Mouse (Mus musculus): ENCODE data around the gene Slc35e3. TPM values are rescaled to one million over a fixed set of nuclear protein-coding genes. Genes with fewer than 3 reads are reported as not detected.

Gene Slc35e3
- polyA plus RNA-seq, 2 experiments, result 1.3 to 1.7 TPM

GRCm38 (mm10) chr10:117757796-117758342 lies 11.7 kb upstream of the Slc35e3 start:
- WGBS (ENCODE audit: insufficient replicate concordance), result 81% methylated on average over 7 of the region's 7 CpGs
- TF ChIP-seq EP300 (IDR thresholded peaks at IDR 0.05; ENCODE audit: low read depth) (no peak), CTCF (IDR thresholded peaks at IDR 0.05; ENCODE audit: low read depth) (no peak)
- Histone ChIP-seq H3K9ac (replicated peaks) (no peak overlapping the region), H3K27ac (no peak overlapping the region), H3K27me3 (ENCODE audit: control insufficient read depth, insufficient read depth, low read length) (no peaks in the 10 kb centered on the region), H3K4me1 (replicated peaks; ENCODE audit: control insufficient read depth in 2 of 2, insufficient read depth in 2 of 2, low read length in 1 of 2) (no peaks in the 10 kb centered on the region), H3K4me2 (ENCODE audit: low read depth) (no peak overlapping the region), H3K9me3 (ENCODE audit: control insufficient read depth, low read length) (no peaks in the 10 kb centered on the region), H3K36me3 (replicated peaks; ENCODE audit: control insufficient read depth, insufficient read depth, low read depth) (peaks cover 61% of the 10 kb centered on the region), H3K4me3 (ENCODE audit: insufficient read depth in 1 of 2, low read depth in 2 of 2, low read length in 2 of 2) (no peak overlapping the region)
- ATAC-seq (ENCODE audit: insufficient read depth), result no peak
- no peak for DNase-seq (ENCODE audit: low read depth in 3 of 3, low spot score in 3 of 3)

- Histone ChIP-seq H3K36me3 (replicated peaks; ENCODE audit: control insufficient read depth, insufficient read depth, low read depth) (peaks cover 58% of the 10 kb centered on the region), H3K27me3 (ENCODE audit: control insufficient read depth, insufficient read depth, low read length) (no peaks in the 10 kb centered on the region), H3K9ac (replicated peaks) (no peak overlapping the region), H3K4me3 (ENCODE audit: insufficient read depth in 1 of 2, low read depth in 2 of 2, low read length in 2 of 2) (no peak overlapping the region), H3K4me2 (ENCODE audit: low read depth) (no peak overlapping the region), H3K27ac (no peak overlapping the region), H3K4me1 (replicated peaks; ENCODE audit: control insufficient read depth in 2 of 2, insufficient read depth in 2 of 2, low read length in 1 of 2) (no peaks in the 10 kb centered on the region), H3K9me3 (ENCODE audit: control insufficient read depth, low read length) (no peaks in the 10 kb centered on the region)
- WGBS (ENCODE audit: insufficient replicate concordance), result 73% methylated on average over 1 of the region's 1 CpGs
- DNase-seq (ENCODE audit: low read depth in 3 of 3, low spot score in 3 of 3) (no peak), ATAC-seq (ENCODE audit: insufficient read depth) (no peak)
- TF ChIP-seq EP300 (IDR thresholded peaks at IDR 0.05; ENCODE audit: low read depth) (no peak), CTCF (IDR thresholded peaks at IDR 0.05; ENCODE audit: low read depth) (no peak)
Measured at GRCm38 (mm10) chr10:117757259-117757658, 11.1 kb upstream of the Slc35e3 start.

- Histone ChIP-seq H3K9me3 (ENCODE audit: control insufficient read depth, low read length) (no peaks in the 10 kb centered on the region), H3K4me1 (replicated peaks; ENCODE audit: control insufficient read depth in 2 of 2, insufficient read depth in 2 of 2, low read length in 1 of 2) (no peaks in the 10 kb centered on the region), H3K27ac (no peak overlapping the region), H3K4me2 (ENCODE audit: low read depth) (no peak overlapping the region), H3K27me3 (ENCODE audit: control insufficient read depth, insufficient read depth, low read length) (no peaks in the 10 kb centered on the region), H3K36me3 (replicated peaks; ENCODE audit: control insufficient read depth, insufficient read depth, low read depth) (peaks cover 58% of the 10 kb centered on the region), H3K9ac (replicated peaks) (no peak overlapping the region), H3K4me3 (ENCODE audit: insufficient read depth in 1 of 2, low read depth in 2 of 2, low read length in 2 of 2) (no peak overlapping the region)
- WGBS (ENCODE audit: insufficient replicate concordance), result 82% methylated on average over 5 of the region's 5 CpGs
- TF ChIP-seq EP300 (IDR thresholded peaks at IDR 0.05; ENCODE audit: low read depth) (no peak), CTCF (IDR thresholded peaks at IDR 0.05; ENCODE audit: low read depth) (no peak)
- no peak for DNase-seq (ENCODE audit: low read depth in 3 of 3, low spot score in 3 of 3)
- no peak for ATAC-seq (ENCODE audit: insufficient read depth)
Measured at GRCm38 (mm10) chr10:117756784-117757183, 10.6 kb upstream of the Slc35e3 start.

- Histone ChIP-seq H3K4me1 (replicated peaks; ENCODE audit: control insufficient read depth in 2 of 2, insufficient read depth in 2 of 2, low read length in 1 of 2) (no peaks in the 10 kb centered on the region), H3K9me3 (ENCODE audit: control insufficient read depth, low read length) (no peaks in the 10 kb centered on the region), H3K9ac (replicated peaks) (no peak overlapping the region), H3K4me2 (ENCODE audit: low read depth) (no peak overlapping the region), H3K27ac (no peak overlapping the region), H3K36me3 (replicated peaks; ENCODE audit: control insufficient read depth, insufficient read depth, low read depth) (peaks cover 58% of the 10 kb centered on the region), H3K4me3 (ENCODE audit: insufficient read depth in 1 of 2, low read depth in 2 of 2, low read length in 2 of 2) (no peak overlapping the region), H3K27me3 (ENCODE audit: control insufficient read depth, insufficient read depth, low read length) (no peaks in the 10 kb centered on the region)
- ATAC-seq (ENCODE audit: insufficient read depth) (no peak), DNase-seq (ENCODE audit: low read depth in 3 of 3, low spot score in 3 of 3) (no peak)
- WGBS (ENCODE audit: insufficient replicate concordance), result 66% methylated on average over 11 of the region's 11 CpGs
- TF ChIP-seq CTCF (IDR thresholded peaks at IDR 0.05; ENCODE audit: low read depth) (no peak), EP300 (IDR thresholded peaks at IDR 0.05; ENCODE audit: low read depth) (no peak)
Measured at GRCm38 (mm10) chr10:117755799-117756467, 9.8 kb upstream of the Slc35e3 start.

DNA sequence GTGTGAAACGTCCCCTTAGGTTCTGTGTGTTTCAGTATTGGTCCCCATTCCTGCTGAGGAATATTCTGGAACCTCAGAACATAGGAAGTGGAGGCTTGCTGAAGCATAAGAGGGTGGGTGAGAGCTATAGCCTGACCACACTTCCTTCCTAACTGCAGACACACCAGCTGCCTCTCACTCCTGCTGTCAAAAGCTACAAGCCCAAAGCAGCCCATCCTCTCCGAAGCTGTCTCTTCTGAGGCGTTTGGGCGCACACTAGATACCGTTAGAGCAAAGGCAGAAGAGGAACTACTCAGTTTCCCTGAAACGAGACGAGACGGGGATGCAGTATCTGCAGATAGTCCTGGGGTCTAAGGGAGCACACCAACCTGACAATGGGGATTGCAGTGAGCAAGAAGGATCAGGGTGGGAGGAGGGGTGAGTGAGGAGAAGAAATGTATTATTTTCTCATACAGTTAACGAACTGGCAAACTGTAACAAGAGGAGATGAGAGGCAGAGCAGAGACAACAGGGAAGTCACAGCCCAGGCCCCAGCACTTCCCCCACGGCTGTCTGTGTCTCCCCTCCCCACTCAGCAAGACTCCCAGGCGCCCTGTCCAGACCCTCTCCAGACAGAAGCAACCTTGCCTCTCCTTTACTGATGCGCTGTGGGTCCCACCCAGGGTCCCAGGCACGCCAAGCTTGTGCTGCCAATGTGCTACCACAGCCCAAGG lies 9.1 kb upstream of the Slc35e3 start:
- Histone ChIP-seq H3K9ac (replicated peaks) (no peak overlapping the region), H3K9me3 (ENCODE audit: control insufficient read depth, low read length) (no peaks in the 10 kb centered on the region), H3K36me3 (replicated peaks; ENCODE audit: control insufficient read depth, insufficient read depth, low read depth) (peaks cover 56% of the 10 kb centered on the region), H3K27ac (no peak overlapping the region), H3K4me3 (ENCODE audit: insufficient read depth in 1 of 2, low read depth in 2 of 2, low read length in 2 of 2) (no peak overlapping the region), H3K4me2 (ENCODE audit: low read depth) (no peak overlapping the region), H3K4me1 (replicated peaks; ENCODE audit: control insufficient read depth in 2 of 2, insufficient read depth in 2 of 2, low read length in 1 of 2) (no peaks in the 10 kb centered on the region), H3K27me3 (ENCODE audit: control insufficient read depth, insufficient read depth, low read length) (no peaks in the 10 kb centered on the region)
- ATAC-seq (ENCODE audit: insufficient read depth) (no peak; the same call in 1 of the 2 replicates), DNase-seq (ENCODE audit: low read depth in 3 of 3, low spot score in 3 of 3) (no peak)
- no peak for TF ChIP-seq CTCF (IDR thresholded peaks at IDR 0.05; ENCODE audit: low read depth)
- no peak for TF ChIP-seq EP300 (IDR thresholded peaks at IDR 0.05; ENCODE audit: low read depth)
- 41% methylated on average over 13 of the region's 13 CpGs for WGBS (ENCODE audit: insufficient replicate concordance)
